Mouse (Mus musculus) heart, embryonic 11.5 days (tissue): ENCODE measurements around the gene Mrps12. TPM values are rescaled to one million over a fixed set of nuclear protein-coding genes. Genes with fewer than 3 reads are reported as not detected.
"Not testable (repeated sequence)": the region's sequence is repeated elsewhere in the genome, so short reads cannot be mapped to it uniquely, and the experiment has no call there.

Experiments used
- ATAC-seq: fragments of 200-750 bp; cut with Nextera tagmentation; replicated peaks from 2 replicates; pipeline ENCODE4 v1.8.0; 2017; ENCODE audit warnings: moderate library complexity; ENCODE audit not compliant: insufficient number of reproducible peaks, low FRiP score, low TSS enrichment
- H3K27ac ChIP-seq: fragments of 300-500 bp; sonication (generic); 2 replicates; pipeline ENCODE4 v1.5.1; 2014; ENCODE audit warnings: mild to moderate bottlenecking, low read depth, low read length
- H3K27me3 ChIP-seq: fragments of 300-500 bp; sonication (generic); 2 replicates; pipeline ENCODE4 v1.6.1; 2014; ENCODE audit warnings: mild to moderate bottlenecking, low read length, mixed read lengths; ENCODE audit not compliant: control insufficient read depth, insufficient read depth
- H3K36me3 ChIP-seq: fragments of 300-500 bp; sonication (generic); 2 replicates; pipeline ENCODE4 v1.6.1; 2014; ENCODE audit warnings: mild to moderate bottlenecking, low read length, moderate library complexity, mixed read lengths; ENCODE audit not compliant: control insufficient read depth, insufficient read depth
- H3K4me1 ChIP-seq: fragments of 300-500 bp; sonication (generic); 2 replicates; pipeline ENCODE4 v1.6.1; 2014; ENCODE audit warnings: low read length; ENCODE audit not compliant: control insufficient read depth, insufficient read depth
- H3K4me2 ChIP-seq: fragments of 300-500 bp; sonication (generic); 2 replicates; pipeline ENCODE4 v1.6.1; 2014; ENCODE audit warnings: mild to moderate bottlenecking, moderate library complexity
- H3K4me3 ChIP-seq: fragments of 300-500 bp; sonication (generic); 2 replicates; pipeline ENCODE4 v1.5.1; 2014; ENCODE audit warnings: low read depth, low read length
- H3K9ac ChIP-seq: fragments of 300-500 bp; sonication (generic); 2 replicates; pipeline ENCODE4 v1.6.1; 2014; ENCODE audit warnings: mild to moderate bottlenecking, low read depth, low read length, moderate library complexity
- H3K9me3 ChIP-seq: fragments of 300-500 bp; sonication (generic); replicated peaks from 2 replicates; pipeline ENCODE4 v1.6.1; 2016; ENCODE audit warnings: low read length; ENCODE audit not compliant: control insufficient read depth
- WGBS: fragments of 180-500 bp; shearing (Covaris S2); extraction: QIAGEN DNeasy Blood & Tissue Kit; methylation state at CpG from one replicate; pipeline ENCODE4 v1.1.7; 2014; ENCODE audit not compliant: insufficient replicate concordance; 5-methylcytosine and 5-hydroxymethylcytosine counted together
- polyA plus RNA-seq: library from polyadenylated mRNA; unstranded; fragments of >200 nt; fragmentation: Nextera tagmentation; extraction: Ambion mirVana; gene quantifications from 2 replicates; pipeline ENCODE4 v1.2.1, GENCODE M21; 2014

Mrps12 gene
- polyA plus RNA-seq, 1 experiment from 2014 or later, result 134 TPM

DNA sequence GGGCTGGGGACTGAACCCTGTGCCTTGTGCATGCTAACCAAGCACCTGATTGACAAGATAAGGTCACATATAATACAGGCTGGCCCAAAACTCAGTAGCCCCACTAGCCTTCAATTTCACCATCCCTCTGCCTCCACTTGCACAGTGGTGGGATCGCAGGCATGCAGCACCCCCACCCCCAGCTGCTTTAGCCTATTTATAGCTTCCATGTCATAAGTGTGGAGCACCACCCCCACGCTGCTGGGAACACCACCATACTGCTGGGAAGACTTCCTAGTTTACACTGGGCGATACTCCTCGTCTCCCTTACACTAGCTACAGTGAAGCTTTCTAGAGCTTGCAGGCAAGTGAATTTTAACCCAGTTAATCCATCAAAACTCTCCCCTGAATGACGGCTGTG, 27.0 kb downstream of the Mrps12 start:
- Histone ChIP-seq H3K4me1 (peaks cover 10% of the 10 kb centered on the region), H3K36me3 (no peaks in the 10 kb centered on the region), H3K4me2 (no peak overlapping the region), H3K27me3 (no peaks in the 10 kb centered on the region), H3K4me3 (no peak overlapping the region), H3K9ac (no peak overlapping the region), H3K27ac (no peak overlapping the region), H3K9me3 (no peaks in the 10 kb centered on the region)
- 46% methylated on average over 5 of the region's 5 CpGs for WGBS
- no peak for ATAC-seq

DNA sequence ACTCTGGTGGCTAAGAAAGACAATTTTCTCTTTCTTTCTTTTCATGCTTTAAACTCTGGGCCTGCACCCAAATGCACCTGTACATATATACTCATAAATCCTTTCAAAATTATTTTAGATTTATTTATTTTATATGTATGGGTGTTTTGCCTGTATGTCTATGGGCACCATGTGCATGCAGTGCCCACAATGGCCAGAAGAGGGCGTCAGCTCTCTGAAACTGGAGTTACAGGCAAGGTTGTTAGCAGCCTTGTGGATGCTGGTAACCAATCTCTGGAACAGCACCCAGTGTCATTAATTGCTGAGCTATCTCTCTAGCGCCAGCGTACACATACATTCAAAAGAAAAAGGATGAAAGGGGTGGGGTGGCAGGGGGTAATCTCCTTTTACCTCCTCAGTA, 30.7 kb downstream of the Mrps12 start:
- no peak overlapping the region for H3K9ac ChIP-seq

DNA sequence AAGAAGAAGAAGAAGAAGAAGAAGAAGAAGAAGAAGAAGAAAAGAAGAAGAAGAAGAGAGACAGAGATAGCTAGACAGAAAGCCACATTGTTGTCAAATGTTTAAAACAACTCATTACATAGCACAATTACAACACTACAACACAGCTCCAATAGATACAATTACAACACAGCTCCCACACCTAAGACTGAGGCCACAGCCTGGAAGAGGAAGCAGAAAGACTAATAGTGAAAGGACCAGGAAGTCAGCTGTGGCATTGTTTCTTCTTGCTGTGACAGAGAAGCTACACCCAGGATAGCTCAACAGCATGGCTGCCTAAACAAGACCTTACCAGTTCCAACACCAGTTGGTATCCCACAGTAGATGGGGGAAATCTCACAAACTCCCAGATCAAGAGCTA, 32.2 kb downstream of the Mrps12 start:
- Histone ChIP-seq H3K9ac (no peak overlapping the region), H3K4me3 (no peak overlapping the region), H3K27me3 (no peaks in the 10 kb centered on the region), H3K27ac (no peak overlapping the region), H3K4me2 (no peak overlapping the region), H3K4me1 (peaks cover under 1% of the 10 kb centered on the region), H3K36me3 (no peaks in the 10 kb centered on the region), H3K9me3 (no peaks in the 10 kb centered on the region)
- ATAC-seq, result no peak

More for the DNA sequence above, 30.7 kb downstream of the Mrps12 start:
- no peak overlapping the region for H3K27ac ChIP-seq
- no peak overlapping the region for H3K4me3 ChIP-seq
- no peaks in the 10 kb centered on the region for H3K36me3 ChIP-seq
- 64% methylated on average over 3 of the region's 3 CpGs for WGBS
- no peaks in the 10 kb centered on the region for H3K9me3 ChIP-seq
- H3K27me3 ChIP-seq, result no peaks in the 10 kb centered on the region
- no peak overlapping the region for H3K4me2 ChIP-seq
- H3K4me1 ChIP-seq, result peaks cover 7% of the 10 kb centered on the region
- no peak for ATAC-seq

DNA sequence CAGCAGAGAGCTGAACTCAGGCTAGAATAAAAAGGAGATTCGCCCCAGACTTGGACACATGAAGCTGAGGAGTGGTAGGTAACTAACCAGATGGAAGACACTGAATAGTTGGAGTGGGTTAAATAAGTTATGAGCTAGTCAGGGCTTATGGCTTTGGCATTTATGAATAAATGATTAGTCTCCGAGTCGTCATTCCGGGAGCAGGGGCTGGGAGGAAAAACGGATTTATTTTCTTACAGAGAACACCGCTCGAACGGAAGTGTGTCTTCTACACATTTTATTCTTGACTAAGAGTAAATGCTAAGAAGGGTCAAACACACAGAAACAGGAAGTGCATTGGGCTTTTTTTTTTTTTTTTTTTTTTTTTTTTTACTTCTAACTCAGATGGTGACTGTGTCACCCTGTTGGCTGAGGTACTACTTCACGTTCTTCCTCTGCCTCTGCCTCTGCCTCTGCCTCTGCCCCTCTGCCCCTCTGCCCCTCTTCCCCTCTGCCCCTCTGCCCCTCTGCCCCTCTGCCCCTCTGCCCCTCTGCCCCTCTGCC, 38.9 kb downstream of the Mrps12 start:
- ATAC-seq, result no peak
- no peak overlapping the region for H3K4me2 ChIP-seq
- H3K27ac ChIP-seq, result no peak overlapping the region
- H3K9ac ChIP-seq, result no peak overlapping the region
- 76% methylated on average over 9 of the region's 9 CpGs for WGBS
- H3K27me3 ChIP-seq, result no peaks in the 10 kb centered on the region
- no peak overlapping the region for H3K4me3 ChIP-seq
- no peaks in the 10 kb centered on the region for H3K4me1 ChIP-seq
- H3K36me3 ChIP-seq, result no peaks in the 10 kb centered on the region
- H3K9me3 ChIP-seq, result no peaks in the 10 kb centered on the region

DNA sequence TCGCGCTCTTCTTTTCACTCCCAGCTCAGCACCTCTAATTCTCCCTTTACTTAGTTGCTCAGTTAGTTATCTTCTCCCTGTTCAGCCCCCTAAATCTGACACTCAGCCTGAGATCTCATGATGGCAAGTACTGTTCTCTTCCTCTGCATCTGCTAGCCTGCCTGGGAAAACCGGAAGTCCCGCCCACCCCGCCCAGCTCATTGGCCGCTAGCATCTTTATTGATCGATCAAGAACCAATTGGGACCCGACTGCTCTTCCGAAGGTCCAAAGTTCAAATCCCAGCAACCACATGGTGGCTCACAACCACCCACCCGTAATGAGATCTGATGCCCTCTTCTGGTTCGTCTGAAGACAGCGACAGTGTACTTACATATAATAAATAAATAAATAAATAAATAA, 40.3 kb downstream of the Mrps12 start:
- not testable (repeated sequence) for H3K27me3 ChIP-seq, H3K9me3 ChIP-seq, H3K9ac ChIP-seq, H3K4me2 ChIP-seq, H3K4me1 ChIP-seq, H3K36me3 ChIP-seq, H3K27ac ChIP-seq, H3K4me3 ChIP-seq, ATAC-seq
- 94% methylated on average over 12 of the region's 12 CpGs for WGBS

DNA sequence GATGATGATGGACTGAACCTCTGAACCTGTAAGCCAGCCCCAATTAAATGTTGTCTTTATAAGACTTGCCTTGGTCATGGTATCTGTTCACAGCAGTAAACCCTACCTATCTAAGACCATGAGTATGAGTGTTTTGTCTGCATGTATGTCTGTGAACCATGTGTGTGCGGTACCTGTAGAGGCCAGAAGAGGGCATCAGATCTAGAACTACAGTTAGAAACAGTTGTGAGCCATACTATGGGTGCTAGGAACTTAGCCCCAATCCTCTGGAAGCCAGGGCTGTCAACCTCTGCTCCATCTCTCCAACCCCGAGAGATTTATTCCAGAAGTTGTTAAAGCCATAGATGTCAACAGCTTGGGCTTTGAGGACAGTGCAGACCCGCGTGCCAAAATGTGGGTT, 41.4 kb downstream of the Mrps12 start:
- H3K9ac ChIP-seq, result no peak overlapping the region
- 93% methylated on average over 4 of the region's 4 CpGs for WGBS
- H3K4me2 ChIP-seq, result no peak overlapping the region
- H3K4me1 ChIP-seq, result no peaks in the 10 kb centered on the region
- no peaks in the 10 kb centered on the region for H3K27me3 ChIP-seq
- no peak for ATAC-seq
- no peaks in the 10 kb centered on the region for H3K36me3 ChIP-seq
- no peak overlapping the region for H3K27ac ChIP-seq
- H3K9me3 ChIP-seq, result no peaks in the 10 kb centered on the region
- no peak overlapping the region for H3K4me3 ChIP-seq

DNA sequence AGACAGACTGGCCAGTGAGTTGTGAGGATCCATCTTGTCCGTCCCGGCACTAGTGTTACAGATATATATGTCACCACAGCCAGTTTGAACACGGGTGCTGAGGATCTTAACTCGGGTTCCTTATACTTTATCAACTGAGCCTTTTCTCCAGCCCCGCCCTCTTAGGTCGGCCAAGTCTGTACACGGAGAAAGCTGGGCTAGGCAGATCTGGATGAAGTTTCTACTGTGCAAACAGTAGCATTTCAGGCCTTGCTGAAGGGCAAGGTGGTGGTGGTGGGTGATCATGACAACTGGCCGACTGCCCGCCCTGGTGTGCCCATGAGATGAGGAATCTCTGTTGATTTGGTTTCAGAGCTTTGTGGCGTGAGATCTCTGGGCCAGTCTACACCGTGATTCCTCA, 44.3 kb downstream of the Mrps12 start:
- Histone ChIP-seq H3K27me3 (peaks cover 12% of the 10 kb centered on the region), H3K27ac (no peak overlapping the region), H3K4me1 (no peaks in the 10 kb centered on the region), H3K9me3 (no peaks in the 10 kb centered on the region), H3K36me3 (no peaks in the 10 kb centered on the region), H3K9ac (no peak overlapping the region), H3K4me2 (no peak overlapping the region), H3K4me3 (no peak overlapping the region)
- no peak for ATAC-seq
- 83% methylated on average over 11 of the region's 11 CpGs for WGBS

DNA sequence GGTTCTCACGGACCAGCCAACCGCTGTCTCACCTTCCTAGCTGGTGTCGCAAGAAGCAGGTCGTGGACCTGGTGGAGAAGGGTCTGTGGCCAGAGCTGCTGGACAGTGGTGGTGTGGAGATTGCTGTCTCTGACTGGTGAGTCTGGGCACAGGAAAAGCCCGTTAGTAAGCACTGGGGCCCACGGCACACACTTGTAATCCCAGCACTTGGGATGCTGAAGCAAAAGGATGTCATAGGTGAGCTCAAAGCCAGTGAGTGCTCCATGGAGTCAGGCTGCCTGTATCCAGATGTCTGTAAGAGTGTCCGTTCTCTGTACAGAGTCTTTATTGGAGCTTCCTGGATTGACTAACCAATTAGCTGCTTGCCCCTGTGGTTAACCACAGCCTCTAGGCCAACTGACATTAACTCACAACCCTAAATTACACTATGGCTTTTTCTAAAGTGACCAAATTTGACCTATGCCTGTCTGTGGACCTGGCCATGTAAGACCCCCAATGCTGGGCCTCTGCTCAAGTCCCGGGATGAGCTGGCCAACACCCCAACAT, 46.6 kb downstream of the Mrps12 start:
- H3K27ac ChIP-seq, result no peak overlapping the region
- no peak overlapping the region for H3K9ac ChIP-seq
- H3K4me3 ChIP-seq, result no peak overlapping the region

DNA sequence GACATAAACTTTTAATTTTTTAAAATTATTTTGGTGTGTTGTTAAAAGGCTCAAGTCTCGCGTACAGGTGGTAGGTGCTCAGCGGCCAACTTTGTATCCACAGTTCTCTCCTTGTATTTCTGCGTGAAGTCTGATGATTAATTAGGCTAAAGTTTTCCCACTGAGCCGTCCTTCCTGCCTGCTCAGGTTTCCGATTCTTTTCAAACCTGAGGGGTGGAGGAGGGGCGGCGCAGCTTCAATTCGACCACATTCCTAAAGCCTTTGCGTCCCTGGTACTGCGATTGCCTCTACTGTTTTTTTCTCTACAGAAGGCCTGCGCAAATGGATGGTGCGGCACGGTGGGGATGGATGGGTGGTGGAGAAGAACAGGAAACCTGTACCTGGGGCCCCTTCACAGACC, 47.2 kb downstream of the Mrps12 start:
- WGBS, result 7% methylated on average over 14 of the region's 14 CpGs
- Histone ChIP-seq H3K27ac (no peak overlapping the region), H3K9me3 (no peaks in the 10 kb centered on the region), H3K4me3 (no peak overlapping the region), H3K27me3 (peaks cover 12% of the 10 kb centered on the region), H3K36me3 (no peaks in the 10 kb centered on the region), H3K4me1 (no peaks in the 10 kb centered on the region), H3K9ac (no peak overlapping the region), H3K4me2 (peak overlapping the region; percentile 84)
- no peak for ATAC-seq

More for the DNA sequence above, 46.6 kb downstream of the Mrps12 start:
- Histone ChIP-seq H3K4me2 (no peak overlapping the region; the same call in 1 of the 2 replicates), H3K27me3 (peaks cover 12% of the 10 kb centered on the region), H3K4me1 (no peaks in the 10 kb centered on the region), H3K9me3 (no peaks in the 10 kb centered on the region), H3K36me3 (no peaks in the 10 kb centered on the region)
- 48% methylated on average over 8 of the region's 8 CpGs for WGBS
- ATAC-seq, result no peak
